Mouse (Mus musculus) myocyte (in vitro differentiated cells): ENCODE data around the gene Dock4. TPM values are rescaled to one million over a fixed set of nuclear protein-coding genes. Genes with fewer than 3 reads are reported as not detected.

Source experiments
- H3K27me3 ChIP-seq: one replicate; pipeline ENCODE4 v1.6.1; 2011; ENCODE audit not compliant: control insufficient read depth, insufficient read depth, insufficient read length
- H3K36me3 ChIP-seq: one replicate; pipeline ENCODE4 v1.6.1; 2011; ENCODE audit not compliant: control insufficient read depth, insufficient read depth
- H3K4me2 ChIP-seq: one replicate; pipeline ENCODE4 v1.6.1; 2011; ENCODE audit warnings: low read depth, control low read depth
- H3K4me3 ChIP-seq: one replicate; pipeline ENCODE4 v1.5.1; 2011; ENCODE audit warnings: mild to moderate bottlenecking, control low read depth, moderate library complexity
- H3K79me2 ChIP-seq: one replicate; pipeline ENCODE4 v1.6.1; 2011; ENCODE audit not compliant: control insufficient read depth, insufficient read depth
- H3ac ChIP-seq: one replicate; pipeline ENCODE4 v1.6.1; 2011; ENCODE audit not compliant: control insufficient read depth, insufficient read length
- CEBPB ChIP-seq: IDR thresholded peaks from 2 replicates; pipeline ENCODE4 v1.6.1; 2011; ENCODE audit warnings: mild to moderate bottlenecking, moderate library complexity; ENCODE audit not compliant: poor library complexity, insufficient read depth, severe bottlenecking
- E2F4 ChIP-seq: IDR thresholded peaks from one replicate; pipeline ENCODE4 v1.6.1; 2011; ENCODE audit warnings: mild to moderate bottlenecking, control low read depth, moderate library complexity; ENCODE audit not compliant: insufficient read depth
- MAX ChIP-seq: IDR thresholded peaks from one replicate; pipeline ENCODE4 v1.6.1; 2011; ENCODE audit warnings: low read depth, mild to moderate bottlenecking, control low read depth
- MYOD1 ChIP-seq, 3 experiments: IDR thresholded peaks; one replicate each; pipeline ENCODE4 v1.6.1; 2011; ENCODE audit warnings: control low read depth in 2 of 3, low read depth in 2 of 3, mild to moderate bottlenecking in 2 of 3, moderate library complexity in 1 of 3; ENCODE audit not compliant: insufficient read length in 2 of 3, control insufficient read depth in 1 of 3
- MYOG ChIP-seq, 3 experiments: IDR thresholded peaks; one replicate each; pipeline ENCODE4 v1.6.1; 2011; ENCODE audit warnings: control low read depth in 2 of 3, low read depth in 2 of 3, mild to moderate bottlenecking in 2 of 3; ENCODE audit not compliant: insufficient read length in 2 of 3, control insufficient read depth in 1 of 3, insufficient read depth in 1 of 3
- POLR2A ChIP-seq: IDR thresholded peaks from one replicate; pipeline ENCODE4 v1.6.1; 2011; ENCODE audit warnings: low read depth, mild to moderate bottlenecking, control low read depth, moderate library complexity; ENCODE audit not compliant: insufficient read length
- POLR2AphosphoS2 ChIP-seq: IDR thresholded peaks from one replicate; pipeline ENCODE4 v1.6.1; 2011; ENCODE audit warnings: low read depth, control low read depth; ENCODE audit not compliant: insufficient read length
- REST ChIP-seq: IDR thresholded peaks from one replicate; pipeline ENCODE4 v1.6.1; 2011; ENCODE audit warnings: mild to moderate bottlenecking, control low read depth, moderate library complexity; ENCODE audit not compliant: insufficient read depth, insufficient read length
- SRF ChIP-seq: IDR thresholded peaks from one replicate; pipeline ENCODE4 v1.6.1; 2011; ENCODE audit warnings: low read depth; ENCODE audit not compliant: control insufficient read depth, insufficient read length
- TCF12 ChIP-seq: IDR thresholded peaks from one replicate; pipeline ENCODE4 v1.6.1; 2011; ENCODE audit warnings: mild to moderate bottlenecking, control low read depth; ENCODE audit not compliant: poor library complexity, insufficient read depth, severe bottlenecking
- TCF3 ChIP-seq: IDR thresholded peaks from one replicate; pipeline ENCODE4 v1.6.1; 2011; ENCODE audit warnings: low read depth, control low read depth; ENCODE audit not compliant: insufficient read length
- USF1 ChIP-seq: IDR thresholded peaks from one replicate; pipeline ENCODE4 v1.6.1; 2011; ENCODE audit warnings: low read depth, mild to moderate bottlenecking, control low read depth, moderate library complexity
- polyA plus RNA-seq: library from polyadenylated mRNA; unstranded; fragments of >200 nt; fragmentation: generic; extraction: Trizol; gene quantifications from one replicate; pipeline ENCODE4 v1.2.1, GENCODE M21; 2012; ENCODE audit warnings: missing spikeins

Gene Dock4
- polyA plus RNA-seq, 1 experiment, result 0.73 TPM

- no peaks in the 10 kb centered on the region for H3K79me2 ChIP-seq
- TF ChIP-seq CEBPB (no peak), MYOG (IDR thresholded peaks at IDR 0.05; ENCODE audit: control insufficient read depth in 1 of 3, insufficient read depth in 1 of 3, insufficient read length in 2 of 3, low read depth in 2 of 3) (no peak), MAX (no peak), E2F4 (no peak), TCF12 (no peak), POLR2AphosphoS2 (no peak), USF1 (no peak), REST (no peak), TCF3 (no peak)
- H3K4me2 ChIP-seq, result no peak overlapping the region
- H3K36me3 ChIP-seq, result no peaks in the 10 kb centered on the region
- no peaks in the 10 kb centered on the region for H3K27me3 ChIP-seq
- H3ac ChIP-seq, result no peak overlapping the region
- no peak overlapping the region for H3K4me3 ChIP-seq
These were observed 372.4 kb downstream of the Dock4 start for GRCm38 (mm10) chr12:40818046-40818708.

GRCm38 (mm10) chr12:40823631-40824030 lies 377.9 kb downstream of the Dock4 start:
- Histone ChIP-seq H3K27me3 (no peaks in the 10 kb centered on the region), H3K79me2 (no peaks in the 10 kb centered on the region), H3ac (no peak overlapping the region), H3K4me2 (no peak overlapping the region), H3K4me3 (no peak overlapping the region), H3K36me3 (no peaks in the 10 kb centered on the region)
- TF ChIP-seq MYOG (IDR thresholded peaks at IDR 0.05; ENCODE audit: control insufficient read depth in 1 of 3, insufficient read depth in 1 of 3, insufficient read length in 2 of 3, low read depth in 2 of 3) (no peak), POLR2AphosphoS2 (no peak), TCF12 (no peak)

- Histone ChIP-seq H3K27me3 (no peaks in the 10 kb centered on the region), H3K4me3 (no peak overlapping the region), H3K79me2 (no peaks in the 10 kb centered on the region), H3ac (no peak overlapping the region), H3K4me2 (no peak overlapping the region), H3K36me3 (no peaks in the 10 kb centered on the region)
- no peak for TF ChIP-seq USF1
- no peak for TF ChIP-seq CEBPB
- no peak for TF ChIP-seq TCF12
- TF ChIP-seq POLR2A, result no peak
- no peak for TF ChIP-seq MYOG (IDR thresholded peaks at IDR 0.05; ENCODE audit: control insufficient read depth in 1 of 3, insufficient read depth in 1 of 3, insufficient read length in 2 of 3, low read depth in 2 of 3)
These were observed 378.5 kb downstream of the Dock4 start for GRCm38 (mm10) chr12:40824251-40824650.

- Histone ChIP-seq H3ac (no peak overlapping the region), H3K27me3 (no peaks in the 10 kb centered on the region), H3K4me2 (no peak overlapping the region), H3K36me3 (no peaks in the 10 kb centered on the region), H3K79me2 (no peaks in the 10 kb centered on the region), H3K4me3 (no peak overlapping the region)
- TF ChIP-seq TCF12, result no peak
- TF ChIP-seq MAX, result no peak
These were observed 380.2 kb downstream of the Dock4 start for GRCm38 (mm10) chr12:40825935-40826460.

- H3K4me3 ChIP-seq, result no peak overlapping the region
- H3K36me3 ChIP-seq, result no peaks in the 10 kb centered on the region
- H3K4me2 ChIP-seq, result no peak overlapping the region
- H3ac ChIP-seq, result no peak overlapping the region
- H3K27me3 ChIP-seq, result no peaks in the 10 kb centered on the region
- TF ChIP-seq TCF12, result no peak
- no peaks in the 10 kb centered on the region for H3K79me2 ChIP-seq
These were observed 380.7 kb downstream of the Dock4 start for GRCm38 (mm10) chr12:40826491-40826890.

GRCm38 (mm10) chr12:40828025-40828424 lies 382.3 kb downstream of the Dock4 start:
- TF ChIP-seq POLR2A (no peak), TCF12 (no peak), SRF (no peak), MYOG (IDR thresholded peaks at IDR 0.05; ENCODE audit: control insufficient read depth in 1 of 3, insufficient read depth in 1 of 3, insufficient read length in 2 of 3, low read depth in 2 of 3) (no peak), TCF3 (no peak), POLR2AphosphoS2 (no peak), MYOD1 (IDR thresholded peaks at IDR 0.05; ENCODE audit: control insufficient read depth in 1 of 3, insufficient read length in 2 of 3, low read depth in 2 of 3) (no peak), E2F4 (no peak), CEBPB (no peak)
- H3K27me3 ChIP-seq, result no peaks in the 10 kb centered on the region
- H3ac ChIP-seq, result no peak overlapping the region
- no peak overlapping the region for H3K4me2 ChIP-seq
- no peak overlapping the region for H3K4me3 ChIP-seq
- no peaks in the 10 kb centered on the region for H3K79me2 ChIP-seq
- H3K36me3 ChIP-seq, result no peaks in the 10 kb centered on the region
